Mouse (Mus musculus) liver, embryonic 16.5 days (tissue): ENCODE data around the gene Prr7. TPM values are rescaled to one million over a fixed set of nuclear protein-coding genes. Genes with fewer than 3 reads are reported as not detected.

ENCODE experiments used
- ATAC-seq: fragments of 200-750 bp; cut with Nextera tagmentation; 2 replicates; pipeline ENCODE4 v1.8.0; 2017; ENCODE audit warnings: low read depth, mild to moderate bottlenecking, moderate number of reproducible peaks, moderate library complexity
- H3K27ac ChIP-seq: fragments of 300-500 bp; sonication (generic); 2 replicates; pipeline ENCODE4 v1.5.1; 2014; ENCODE audit warnings: mild to moderate bottlenecking, low read length
- H3K27me3 ChIP-seq: fragments of 300-500 bp; sonication (generic); 2 replicates; pipeline ENCODE4 v1.6.1; 2014; ENCODE audit warnings: low read depth, low read length, mixed read lengths; ENCODE audit not compliant: control insufficient read depth, insufficient read depth
- H3K36me3 ChIP-seq: fragments of 300-500 bp; sonication (generic); 2 replicates; pipeline ENCODE4 v1.6.1; 2014; ENCODE audit warnings: mild to moderate bottlenecking; ENCODE audit not compliant: control insufficient read depth, insufficient read depth
- H3K4me1 ChIP-seq: fragments of 300-500 bp; sonication (generic); 2 replicates; pipeline ENCODE4 v1.6.1; 2014; ENCODE audit warnings: low read depth, low read length, mixed read lengths; ENCODE audit not compliant: control insufficient read depth
- H3K4me2 ChIP-seq: fragments of 300-500 bp; sonication (generic); 2 replicates; pipeline ENCODE4 v1.6.1; 2014; ENCODE audit warnings: low read depth, low read length, mixed read lengths
- H3K4me3 ChIP-seq: fragments of 300-500 bp; sonication (generic); 2 replicates; pipeline ENCODE4 v1.5.1; 2014; ENCODE audit warnings: low read depth, mild to moderate bottlenecking, low read length
- H3K9ac ChIP-seq: fragments of 300-500 bp; sonication (generic); 2 replicates; pipeline ENCODE4 v1.6.1; 2014; ENCODE audit warnings: low read depth, low read length
- H3K9me3 ChIP-seq: fragments of 300-500 bp; sonication (generic); replicated peaks from 2 replicates; pipeline ENCODE4 v1.6.1; 2016; ENCODE audit warnings: low read length; ENCODE audit not compliant: control insufficient read depth
- WGBS: fragments of 180-500 bp; shearing (Covaris S2); extraction: QIAGEN DNeasy Blood & Tissue Kit; methylation state at CpG from one replicate; pipeline ENCODE4 v1.1.7; 2014; ENCODE audit not compliant: insufficient replicate concordance; 5-methylcytosine and 5-hydroxymethylcytosine counted together
- polyA plus RNA-seq: library from polyadenylated mRNA; unstranded; fragments of >200 nt; fragmentation: Nextera tagmentation; extraction: Ambion mirVana; gene quantifications from 2 replicates; pipeline ENCODE4 v1.2.1, GENCODE M21; 2015

Prr7 gene
- polyA plus RNA-seq, 1 experiment from 2014 or later, result not detected

- WGBS, result under 1% methylated on average over 100 of the region's 103 CpGs
- ATAC-seq, result 0 out of 2 replicates have a peak, but pooled peaks have one; percentile 24
- Histone ChIP-seq H3K4me3 (peak overlapping the region; percentile 62), H3K36me3 (no peaks in the 10 kb centered on the region), H3K9me3 (no peaks in the 10 kb centered on the region), H3K4me1 (peaks cover 16% of the 10 kb centered on the region), H3K27me3 (peaks cover 71% of the 10 kb centered on the region), H3K9ac (peak overlapping the region; percentile 28), H3K27ac (no peak overlapping the region), H3K4me2 (peak overlapping the region; percentile 85)
These were observed 8.3 kb downstream of the Prr7 start for GRCm38 (mm10) chr13:55472132-55473022.

- peaks cover 68% of the 10 kb centered on the region for H3K27me3 ChIP-seq
- WGBS, result 17% methylated on average over 18 of the region's 18 CpGs
- no peaks in the 10 kb centered on the region for H3K36me3 ChIP-seq
These were observed 9.2 kb downstream of the Prr7 start for GRCm38 (mm10) chr13:55473076-55473831.

GRCm38 (mm10) chr13:55473961-55474360 lies 9.9 kb downstream of the Prr7 start:
- peaks cover 16% of the 10 kb centered on the region for H3K4me1 ChIP-seq

More at GRCm38 (mm10) chr13:55473076-55473831, 9.2 kb downstream of the Prr7 start:
- H3K27ac ChIP-seq, result no peak overlapping the region
- H3K9me3 ChIP-seq, result no peaks in the 10 kb centered on the region
- ATAC-seq, result no peak
- H3K4me1 ChIP-seq, result peaks cover 16% of the 10 kb centered on the region
- H3K9ac ChIP-seq, result peak overlapping the region; percentile 28; the same call in 1 of the 2 replicates
- peak overlapping the region; percentile 62 for H3K4me3 ChIP-seq
- peak overlapping the region; percentile 85 for H3K4me2 ChIP-seq

GRCm38 (mm10) chr13:55474621-55475069 lies 10.6 kb downstream of the Prr7 start:
- Histone ChIP-seq H3K36me3 (no peaks in the 10 kb centered on the region), H3K9ac (no peak overlapping the region), H3K9me3 (no peaks in the 10 kb centered on the region), H3K27me3 (peaks cover 59% of the 10 kb centered on the region), H3K27ac (no peak overlapping the region), H3K4me2 (no peak overlapping the region), H3K4me3 (no peak overlapping the region), H3K4me1 (peaks cover 16% of the 10 kb centered on the region)
- 50% methylated on average over 5 of the region's 5 CpGs for WGBS
- no peak for ATAC-seq

More at GRCm38 (mm10) chr13:55473961-55474360, 9.9 kb downstream of the Prr7 start:
- Histone ChIP-seq H3K9ac (no peak overlapping the region), H3K27me3 (peaks cover 65% of the 10 kb centered on the region), H3K36me3 (no peaks in the 10 kb centered on the region), H3K9me3 (no peaks in the 10 kb centered on the region), H3K27ac (no peak overlapping the region), H3K4me3 (no peak overlapping the region), H3K4me2 (no peak overlapping the region)
- no peak for ATAC-seq
- 56% methylated on average over 11 of the region's 11 CpGs for WGBS

- Histone ChIP-seq H3K9me3 (no peaks in the 10 kb centered on the region), H3K9ac (no peak overlapping the region), H3K4me1 (peaks cover 16% of the 10 kb centered on the region), H3K4me2 (no peak overlapping the region), H3K27me3 (peaks cover 49% of the 10 kb centered on the region), H3K4me3 (no peak overlapping the region), H3K27ac (no peak overlapping the region), H3K36me3 (no peaks in the 10 kb centered on the region)
- ATAC-seq, result no peak
- WGBS, result 74% methylated on average over 5 of the region's 5 CpGs
These were observed 11.7 kb downstream of the Prr7 start for GRCm38 (mm10) chr13:55475750-55476149.

- Histone ChIP-seq H3K27ac (no peak overlapping the region), H3K9me3 (no peaks in the 10 kb centered on the region), H3K4me1 (peaks cover 13% of the 10 kb centered on the region), H3K9ac (no peak overlapping the region), H3K27me3 (peaks cover 44% of the 10 kb centered on the region), H3K36me3 (no peaks in the 10 kb centered on the region), H3K4me3 (no peak overlapping the region), H3K4me2 (no peak overlapping the region)
- WGBS, result 77% methylated on average over 8 of the region's 8 CpGs
- ATAC-seq, result no peak
These were observed 12.2 kb downstream of the Prr7 start for GRCm38 (mm10) chr13:55476256-55476655.

- Histone ChIP-seq H3K27me3 (peaks cover 32% of the 10 kb centered on the region), H3K4me3 (no peak overlapping the region), H3K4me2 (no peak overlapping the region), H3K9ac (no peak overlapping the region), H3K9me3 (no peaks in the 10 kb centered on the region), H3K4me1 (peaks cover under 1% of the 10 kb centered on the region; the same call in 1 of the 2 replicates), H3K27ac (no peak overlapping the region), H3K36me3 (no peaks in the 10 kb centered on the region)
- ATAC-seq, result no peak
- 56% methylated on average over 16 of the region's 16 CpGs for WGBS
These were observed 13.4 kb downstream of the Prr7 start for GRCm38 (mm10) chr13:55477492-55477891.

- no peak overlapping the region for H3K9ac ChIP-seq
- no peak overlapping the region for H3K4me2 ChIP-seq
These were observed 14.0 kb downstream of the Prr7 start for GRCm38 (mm10) chr13:55478036-55478435.

More at GRCm38 (mm10) chr13:55478036-55478435, 14.0 kb downstream of the Prr7 start:
- Histone ChIP-seq H3K4me3 (no peak overlapping the region), H3K9me3 (no peaks in the 10 kb centered on the region), H3K4me1 (no peaks in the 10 kb centered on the region; the same call in 1 of the 2 replicates), H3K27ac (no peak overlapping the region), H3K27me3 (peaks cover 27% of the 10 kb centered on the region), H3K36me3 (no peaks in the 10 kb centered on the region)
- no peak for ATAC-seq
- WGBS, result 54% methylated on average over 5 of the region's 5 CpGs
